Mouse (Mus musculus): ENCODE results near the gene 1810009A15Rik. TPM values are rescaled to one million over a fixed set of nuclear protein-coding genes. Genes with fewer than 3 reads are reported as not detected.
A peak's percentile ranks its signal among the peaks of the same experiment; 100 is the strongest.
"Not testable (repeated sequence)": the region's sequence is repeated elsewhere in the genome, so short reads cannot be mapped to it uniquely, and the experiment has no call there.

Gene 1810009A15Rik
- polyA plus RNA-seq, 1 experiment from 2014 or later, result 30.5 TPM

GRCm38 (mm10) chr19:8857689-8858088 is 31.0 kb upstream of the 1810009A15Rik start:
- Histone ChIP-seq H3K36me3 (replicated peaks; ENCODE audit: insufficient read depth, low read length) (no peaks in the 10 kb centered on the region), H3K9ac (replicated peaks) (no peak overlapping the region), H3K27me3 (ENCODE audit: insufficient read depth, low read length) (no peaks in the 10 kb centered on the region), H3K4me2 (ENCODE audit: low read depth, low read length) (no peak overlapping the region), H3K4me3 (ENCODE audit: low read depth, low read length) (no peak overlapping the region), H3K27ac (ENCODE audit: low read depth) (no peak overlapping the region), H3K9me3 (ENCODE audit: low read length) (no peaks in the 10 kb centered on the region), H3K4me1 (ENCODE audit: insufficient read depth) (no peaks in the 10 kb centered on the region)
- WGBS (ENCODE audit: insufficient replicate concordance), result 32% methylated on average over 4 of the region's 4 CpGs
- TF ChIP-seq EP300 (IDR thresholded peaks at IDR 0.05; ENCODE audit: low read depth) (no peak), CTCF (IDR thresholded peaks at IDR 0.05; ENCODE audit: low read depth) (peak; percentile 83)
- peak; percentile 66 for DNase-seq
- ATAC-seq, result peak; percentile 57; the same call in 1 of the 2 replicates

- no peak overlapping the region for H3K9ac ChIP-seq (replicated peaks)
- H3K4me1 ChIP-seq (ENCODE audit: insufficient read depth), result no peaks in the 10 kb centered on the region
- H3K9me3 ChIP-seq (ENCODE audit: low read length), result no peaks in the 10 kb centered on the region
- no peak for DNase-seq
- H3K36me3 ChIP-seq (replicated peaks; ENCODE audit: insufficient read depth, low read length), result no peaks in the 10 kb centered on the region
- ATAC-seq, result no peak
- peak; percentile 76 for TF ChIP-seq CTCF (IDR thresholded peaks at IDR 0.05; ENCODE audit: low read depth)
- no peak for TF ChIP-seq EP300 (IDR thresholded peaks at IDR 0.05; ENCODE audit: low read depth)
- H3K4me3 ChIP-seq (ENCODE audit: low read depth, low read length), result no peak overlapping the region
- no peaks in the 10 kb centered on the region for H3K27me3 ChIP-seq (ENCODE audit: insufficient read depth, low read length)
- H3K27ac ChIP-seq (ENCODE audit: low read depth), result no peak overlapping the region
- WGBS (ENCODE audit: insufficient replicate concordance), result 19% methylated on average over 1 of the region's 1 CpGs
- no peak overlapping the region for H3K4me2 ChIP-seq (ENCODE audit: low read depth, low read length)
Observed at GRCm38 (mm10) chr19:8859018-8859417, 29.6 kb upstream of the 1810009A15Rik start.

GRCm38 (mm10) chr19:8864265-8864664 is 24.4 kb upstream of the 1810009A15Rik start:
- H3K9me3 ChIP-seq (ENCODE audit: low read length), result no peaks in the 10 kb centered on the region

GRCm38 (mm10) chr19:8870381-8870780 is 18.3 kb upstream of the 1810009A15Rik start:
- 56% methylated on average over 3 of the region's 3 CpGs for WGBS (ENCODE audit: insufficient replicate concordance)
- H3K27ac ChIP-seq (ENCODE audit: low read depth), result peak overlapping the region; percentile 86

More at GRCm38 (mm10) chr19:8864265-8864664, 24.4 kb upstream of the 1810009A15Rik start:
- Histone ChIP-seq H3K9ac (replicated peaks) (no peak overlapping the region), H3K27ac (ENCODE audit: low read depth) (no peak overlapping the region), H3K4me2 (ENCODE audit: low read depth, low read length) (no peak overlapping the region), H3K36me3 (replicated peaks; ENCODE audit: insufficient read depth, low read length) (no peaks in the 10 kb centered on the region), H3K4me3 (ENCODE audit: low read depth, low read length) (no peak overlapping the region), H3K4me1 (ENCODE audit: insufficient read depth) (no peaks in the 10 kb centered on the region), H3K27me3 (ENCODE audit: insufficient read depth, low read length) (no peaks in the 10 kb centered on the region)
- TF ChIP-seq EP300 (IDR thresholded peaks at IDR 0.05; ENCODE audit: low read depth), result no peak
- no peak for TF ChIP-seq CTCF (IDR thresholded peaks at IDR 0.05; ENCODE audit: low read depth)
- ATAC-seq (no peak), DNase-seq (no peak)
- WGBS (ENCODE audit: insufficient replicate concordance), result 75% methylated on average over 6 of the region's 6 CpGs

GRCm38 (mm10) chr19:8870838-8871237 is 17.8 kb upstream of the 1810009A15Rik start:
- WGBS (ENCODE audit: insufficient replicate concordance), result 25% methylated on average over 9 of the region's 9 CpGs
- H3K4me2 ChIP-seq (ENCODE audit: low read depth, low read length), result peak overlapping the region; percentile 77
- peaks cover 11% of the 10 kb centered on the region; the same call in 1 of the 2 replicates for H3K4me1 ChIP-seq (ENCODE audit: insufficient read depth)
- H3K27ac ChIP-seq (ENCODE audit: low read depth), result peak overlapping the region; percentile 74
- H3K9ac ChIP-seq (replicated peaks), result peak overlapping the region; percentile 98
- ATAC-seq (0 out of 2 replicates have a peak, but pooled peaks have one; percentile 9), DNase-seq (peak; percentile 17)
- no peaks in the 10 kb centered on the region for H3K27me3 ChIP-seq (ENCODE audit: insufficient read depth, low read length)
- no peaks in the 10 kb centered on the region for H3K9me3 ChIP-seq (ENCODE audit: low read length)
- TF ChIP-seq EP300 (IDR thresholded peaks at IDR 0.05; ENCODE audit: low read depth) (no peak), CTCF (IDR thresholded peaks at IDR 0.05; ENCODE audit: low read depth) (no peak)
- peaks cover 22% of the 10 kb centered on the region for H3K36me3 ChIP-seq (replicated peaks; ENCODE audit: insufficient read depth, low read length)
- peak overlapping the region; percentile 96 for H3K4me3 ChIP-seq (ENCODE audit: low read depth, low read length)

More at GRCm38 (mm10) chr19:8870381-8870780, 18.3 kb upstream of the 1810009A15Rik start:
- not testable (repeated sequence) for H3K27me3 ChIP-seq (ENCODE audit: insufficient read depth, low read length); H3K9me3 ChIP-seq (ENCODE audit: low read length); DNase-seq; ATAC-seq
- Histone ChIP-seq H3K36me3 (replicated peaks; ENCODE audit: insufficient read depth, low read length) (peaks cover 18% of the 10 kb centered on the region), H3K4me2 (ENCODE audit: low read depth, low read length) (peak overlapping the region; percentile 77), H3K4me1 (ENCODE audit: insufficient read depth) (peaks cover 11% of the 10 kb centered on the region; the same call in 1 of the 2 replicates), H3K9ac (replicated peaks) (peak overlapping the region; percentile 98), H3K4me3 (ENCODE audit: low read depth, low read length) (peak overlapping the region; percentile 96)

- Histone ChIP-seq H3K4me2 (ENCODE audit: low read depth, low read length) (peak within 1 kb of the TSS; percentile 77), H3K27me3 (ENCODE audit: insufficient read depth, low read length) (no peaks in the 10 kb centered on the region), H3K9me3 (ENCODE audit: low read length) (no peaks in the 10 kb centered on the region), H3K9ac (replicated peaks) (peak within 1 kb of the TSS; percentile 98), H3K27ac (ENCODE audit: low read depth) (peak within 1 kb of the TSS; percentile 94), H3K4me3 (ENCODE audit: low read depth, low read length) (peak within 1 kb of the TSS; percentile 96), H3K36me3 (replicated peaks; ENCODE audit: insufficient read depth, low read length) (peaks cover 29% of the 10 kb centered on the region), H3K4me1 (ENCODE audit: insufficient read depth) (peaks cover 11% of the 10 kb centered on the region; the same call in 1 of the 2 replicates)
- ATAC-seq (peak; percentile 97), DNase-seq (peak; percentile 97)
- WGBS (ENCODE audit: insufficient replicate concordance), result under 1% methylated on average over 59 of the region's 59 CpGs
- TF ChIP-seq CTCF (IDR thresholded peaks at IDR 0.05; ENCODE audit: low read depth), result 0 out of 2 replicates have a peak, but pooled peaks have one; percentile 2
- TF ChIP-seq EP300 (IDR thresholded peaks at IDR 0.05; ENCODE audit: low read depth), result peak; percentile 82
Observed at GRCm38 (mm10) chr19:8871267-8872186, 17.1 kb upstream of the 1810009A15Rik start, which contains the start of gene Ubxn1. Gene Ubxn1, plus strand, starts transcription at chr19:8871496.
